Mouse (Mus musculus): ENCODE measurements at regions not wholly inside any gene's neighbourhood (a gene's known extent, or its start where the extent isn't known, plus 50 kb on each side); places are given as distances from the start of the nearest gene placed in this dataset.

GRCm38 (mm10) chr13:92911660-92912284, 67.2 kb downstream of the Mtx3 start:
- ATAC-seq (replicated peaks; ENCODE audit: low read depth, poor library complexity, severe bottlenecking) = no peak

GRCm38 (mm10) chr13:92912661-92913060, 68.1 kb downstream of the Mtx3 start:
- no peak for ATAC-seq (replicated peaks; ENCODE audit: low read depth, poor library complexity, severe bottlenecking)

GRCm38 (mm10) chr13:92914631-92915030, 70.1 kb downstream of the Mtx3 start:
- no peak for ATAC-seq (replicated peaks; ENCODE audit: low read depth, poor library complexity, severe bottlenecking)

- ATAC-seq (replicated peaks; ENCODE audit: low read depth, poor library complexity, severe bottlenecking) = no peak
These were observed 70.8 kb downstream of the Mtx3 start for GRCm38 (mm10) chr13:92915221-92915839.

- no peak for ATAC-seq (replicated peaks; ENCODE audit: low read depth, poor library complexity, severe bottlenecking)
These were observed 71.6 kb downstream of the Mtx3 start for GRCm38 (mm10) chr13:92915948-92916710.

GRCm38 (mm10) chr13:92919882-92920281, 75.3 kb downstream of the Mtx3 start:
- ATAC-seq (replicated peaks; ENCODE audit: low read depth, poor library complexity, severe bottlenecking) = no peak

GRCm38 (mm10) chr13:92921936-92922335, 77.4 kb downstream of the Mtx3 start:
- no peak for ATAC-seq (replicated peaks; ENCODE audit: low read depth, poor library complexity, severe bottlenecking)

- ATAC-seq (replicated peaks; ENCODE audit: low read depth, poor library complexity, severe bottlenecking) = peak; percentile 98
These were observed 78.9 kb downstream of the Mtx3 start for GRCm38 (mm10) chr13:92923496-92923895.

GRCm38 (mm10) chr13:92924021-92924420, 79.5 kb downstream of the Mtx3 start:
- ATAC-seq (replicated peaks; ENCODE audit: low read depth, poor library complexity, severe bottlenecking) = no peak

GRCm38 (mm10) chr13:92925196-92925595, 80.6 kb downstream of the Mtx3 start:
- no peak for ATAC-seq (replicated peaks; ENCODE audit: low read depth, poor library complexity, severe bottlenecking)

GRCm38 (mm10) chr13:92928551-92928950, 84.0 kb downstream of the Mtx3 start:
- no peak for ATAC-seq (replicated peaks; ENCODE audit: low read depth, poor library complexity, severe bottlenecking)

- no peak for ATAC-seq (replicated peaks; ENCODE audit: low read depth, poor library complexity, severe bottlenecking)
These were observed 87.1 kb downstream of the Mtx3 start for GRCm38 (mm10) chr13:92931696-92932095.

GRCm38 (mm10) chr13:92939032-92939431, 94.5 kb downstream of the Mtx3 start:
- no peak for ATAC-seq (replicated peaks; ENCODE audit: low read depth, poor library complexity, severe bottlenecking)

- peak; percentile 98 for ATAC-seq (replicated peaks; ENCODE audit: low read depth, poor library complexity, severe bottlenecking)
These were observed 96.0 kb downstream of the Mtx3 start for GRCm38 (mm10) chr13:92940610-92941009.

GRCm38 (mm10) chr13:92948560-92948959, 104.0 kb downstream of the Mtx3 start:
- ATAC-seq (replicated peaks; ENCODE audit: low read depth, poor library complexity, severe bottlenecking) = peak; percentile 32; the same call in 1 of the 2 replicates

- ATAC-seq (replicated peaks; ENCODE audit: low read depth, poor library complexity, severe bottlenecking) = no peak
These were observed 115.5 kb downstream of the Mtx3 start for GRCm38 (mm10) chr13:92960031-92960430.

- no peak for ATAC-seq (replicated peaks; ENCODE audit: low read depth, poor library complexity, severe bottlenecking)
These were observed 118.1 kb downstream of the Mtx3 start for GRCm38 (mm10) chr13:92962625-92963024.

- ATAC-seq (replicated peaks; ENCODE audit: low read depth, poor library complexity, severe bottlenecking) = no peak
These were observed 118.9 kb downstream of the Mtx3 start for GRCm38 (mm10) chr13:92963351-92963895.

- ATAC-seq (replicated peaks; ENCODE audit: low read depth, poor library complexity, severe bottlenecking) = peak; percentile 98
These were observed 119.7 kb downstream of the Mtx3 start for GRCm38 (mm10) chr13:92964213-92964743.

GRCm38 (mm10) chr13:92967025-92967610, 122.6 kb downstream of the Mtx3 start:
- ATAC-seq (replicated peaks; ENCODE audit: low read depth, poor library complexity, severe bottlenecking) = no peak

All from common myeloid progenitor, adult 5-6 weeks (primary cell).